Mouse (Mus musculus): ENCODE results near the gene Pjvk. TPM values are rescaled to one million over a fixed set of nuclear protein-coding genes. Genes with fewer than 3 reads are reported as not detected.
"Not testable (repeated sequence)": the region's sequence is repeated elsewhere in the genome, so short reads cannot be mapped to it uniquely, and the experiment has no call there.

The Pjvk gene
- polyA plus RNA-seq, 1 experiment from 2014 or later, result not detected

- WGBS, result 28% methylated on average over 1 of the region's 1 CpGs
Measured at GRCm38 (mm10) chr2:76621724-76622123, 26.6 kb upstream of the Pjvk start.

DNA sequence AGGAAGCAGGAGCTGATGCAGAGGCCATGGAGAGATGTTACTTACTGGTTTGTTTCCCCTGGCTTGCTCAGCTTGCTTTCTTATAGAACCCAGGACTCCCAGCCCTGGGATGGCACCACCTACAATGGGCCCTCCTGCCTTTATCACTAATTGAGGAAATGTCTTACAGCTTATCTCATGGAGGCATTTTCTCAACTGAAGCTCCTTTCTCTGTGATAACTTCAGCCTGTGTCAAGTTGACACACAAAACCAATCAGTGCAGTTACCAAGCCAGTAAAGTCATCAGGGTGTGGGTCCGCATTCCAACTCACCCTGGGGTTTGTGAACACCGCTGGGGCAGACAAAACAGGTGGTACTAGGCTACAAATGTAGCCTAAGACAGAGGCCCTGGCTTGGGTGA, 26.0 kb upstream of the Pjvk start:
- not testable (repeated sequence) for DNase-seq (ENCODE audit: low spot score); ATAC-seq (ENCODE audit: low read depth); H3K4me2 ChIP-seq (ENCODE audit: low read depth, low read length); H3K9ac ChIP-seq (ENCODE audit: low read depth, low read length); H3K27me3 ChIP-seq (replicated peaks; ENCODE audit: control insufficient read depth, insufficient read depth, low read length); H3K27ac ChIP-seq (replicated peaks; ENCODE audit: low read depth, low read length); H3K4me3 ChIP-seq (ENCODE audit: low read depth, low read length); H3K4me1 ChIP-seq (ENCODE audit: control insufficient read depth, insufficient read depth, low read length); H3K9me3 ChIP-seq (ENCODE audit: control insufficient read depth, low read length)
- WGBS, result 95% methylated on average over 2 of the region's 2 CpGs
- peaks cover 35% of the 10 kb centered on the region for H3K36me3 ChIP-seq (ENCODE audit: control insufficient read depth, insufficient read depth, low read length)

More at GRCm38 (mm10) chr2:76621724-76622123, 26.6 kb upstream of the Pjvk start:
- H3K27me3 ChIP-seq (replicated peaks; ENCODE audit: control insufficient read depth, insufficient read depth, low read length), result no peaks in the 10 kb centered on the region
- no peaks in the 10 kb centered on the region for H3K4me1 ChIP-seq (ENCODE audit: control insufficient read depth, insufficient read depth, low read length)
- no peak for DNase-seq (ENCODE audit: low spot score)
- no peak for ATAC-seq (ENCODE audit: low read depth)
- H3K36me3 ChIP-seq (ENCODE audit: control insufficient read depth, insufficient read depth, low read length), result peaks cover 29% of the 10 kb centered on the region
- H3K9me3 ChIP-seq (ENCODE audit: control insufficient read depth, low read length), result peaks cover 4% of the 10 kb centered on the region
- H3K4me3 ChIP-seq (ENCODE audit: low read depth, low read length), result no peak overlapping the region
- no peak overlapping the region for H3K9ac ChIP-seq (ENCODE audit: low read depth, low read length)
- no peak overlapping the region for H3K4me2 ChIP-seq (ENCODE audit: low read depth, low read length)
- no peak overlapping the region for H3K27ac ChIP-seq (replicated peaks; ENCODE audit: low read depth, low read length)

DNA sequence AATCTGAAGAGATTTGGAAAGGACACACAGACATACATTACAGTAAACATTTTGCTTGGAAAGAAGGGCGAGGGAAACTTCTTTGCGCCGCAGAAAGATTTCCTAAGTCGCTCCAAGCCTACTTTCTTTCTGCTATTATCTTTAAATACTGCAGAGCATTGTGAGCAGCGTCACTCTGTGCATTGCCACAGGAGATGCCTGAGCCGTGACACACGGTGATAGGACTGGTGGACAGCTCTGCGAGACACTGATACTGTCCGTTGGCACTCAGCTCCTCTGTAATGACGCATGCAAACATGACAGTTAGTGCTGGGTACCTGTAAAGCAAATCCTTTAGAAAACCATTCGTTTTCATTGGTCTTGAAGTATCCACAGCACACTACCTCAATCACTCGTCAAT, 18.0 kb upstream of the Pjvk start:
- no peak overlapping the region for H3K4me2 ChIP-seq (ENCODE audit: low read depth, low read length)
- 93% methylated on average over 12 of the region's 12 CpGs for WGBS
- H3K27me3 ChIP-seq (replicated peaks; ENCODE audit: control insufficient read depth, insufficient read depth, low read length), result no peaks in the 10 kb centered on the region

GRCm38 (mm10) chr2:76631600-76631999, 16.7 kb upstream of the Pjvk start:
- Histone ChIP-seq H3K36me3 (ENCODE audit: control insufficient read depth, insufficient read depth, low read length) (peaks cover 89% of the 10 kb centered on the region), H3K27me3 (replicated peaks; ENCODE audit: control insufficient read depth, insufficient read depth, low read length) (no peaks in the 10 kb centered on the region), H3K9ac (ENCODE audit: low read depth, low read length) (no peak overlapping the region), H3K4me3 (ENCODE audit: low read depth, low read length) (no peak overlapping the region), H3K4me2 (ENCODE audit: low read depth, low read length) (no peak overlapping the region), H3K9me3 (ENCODE audit: control insufficient read depth, low read length) (no peaks in the 10 kb centered on the region), H3K27ac (replicated peaks; ENCODE audit: low read depth, low read length) (no peak overlapping the region), H3K4me1 (ENCODE audit: control insufficient read depth, insufficient read depth, low read length) (no peaks in the 10 kb centered on the region)
- no peak for DNase-seq (ENCODE audit: low spot score)
- no peak for ATAC-seq (ENCODE audit: low read depth)
- WGBS, result 85% methylated on average over 4 of the region's 4 CpGs

More for the DNA sequence above, 18.0 kb upstream of the Pjvk start:
- H3K9ac ChIP-seq (ENCODE audit: low read depth, low read length), result no peak overlapping the region
- H3K4me1 ChIP-seq (ENCODE audit: control insufficient read depth, insufficient read depth, low read length), result no peaks in the 10 kb centered on the region
- H3K4me3 ChIP-seq (ENCODE audit: low read depth, low read length), result no peak overlapping the region
- DNase-seq (ENCODE audit: low spot score) (no peak), ATAC-seq (ENCODE audit: low read depth) (no peak)
- peaks cover 80% of the 10 kb centered on the region for H3K36me3 ChIP-seq (ENCODE audit: control insufficient read depth, insufficient read depth, low read length)
- H3K9me3 ChIP-seq (ENCODE audit: control insufficient read depth, low read length), result peaks cover 4% of the 10 kb centered on the region
- H3K27ac ChIP-seq (replicated peaks; ENCODE audit: low read depth, low read length), result no peak overlapping the region

DNA sequence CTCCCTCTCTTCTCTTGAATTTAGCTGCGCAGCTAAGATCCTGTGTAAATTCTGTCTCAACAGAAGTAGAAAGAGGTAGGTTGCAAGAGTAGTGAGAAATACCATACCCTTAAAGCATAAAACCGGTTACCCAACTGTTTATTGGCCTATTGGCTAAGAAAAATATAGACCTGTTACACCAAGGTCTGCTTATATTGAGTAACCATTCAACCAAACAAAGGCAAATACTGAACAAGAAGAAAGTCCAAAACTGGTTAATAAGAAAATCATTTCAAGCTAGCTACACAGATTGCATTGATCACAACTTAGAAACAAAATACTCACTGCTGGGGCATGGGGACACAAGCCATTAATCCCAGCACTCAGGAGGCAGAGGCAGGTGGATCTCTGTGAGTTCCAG, 8.6 kb upstream of the Pjvk start:
- ATAC-seq (ENCODE audit: low read depth), result no peak
- WGBS, result 97% methylated on average over 2 of the region's 2 CpGs
- peaks cover 80% of the 10 kb centered on the region for H3K36me3 ChIP-seq (ENCODE audit: control insufficient read depth, insufficient read depth, low read length)

GRCm38 (mm10) chr2:76643801-76644200, 4.5 kb upstream of the Pjvk start:
- ATAC-seq (ENCODE audit: low read depth), result no peak
- no peak overlapping the region for H3K9ac ChIP-seq (ENCODE audit: low read depth, low read length)
- H3K4me2 ChIP-seq (ENCODE audit: low read depth, low read length), result no peak overlapping the region
- H3K36me3 ChIP-seq (ENCODE audit: control insufficient read depth, insufficient read depth, low read length), result peaks cover 44% of the 10 kb centered on the region
- H3K9me3 ChIP-seq (ENCODE audit: control insufficient read depth, low read length), result no peaks in the 10 kb centered on the region
- no peak for DNase-seq (ENCODE audit: low spot score)
- no peaks in the 10 kb centered on the region for H3K27me3 ChIP-seq (replicated peaks; ENCODE audit: control insufficient read depth, insufficient read depth, low read length)
- no peak overlapping the region for H3K4me3 ChIP-seq (ENCODE audit: low read depth, low read length)
- peaks cover 8% of the 10 kb centered on the region for H3K4me1 ChIP-seq (ENCODE audit: control insufficient read depth, insufficient read depth, low read length)
- no peak overlapping the region for H3K27ac ChIP-seq (replicated peaks; ENCODE audit: low read depth, low read length)

More for the DNA sequence above, 8.6 kb upstream of the Pjvk start:
- H3K4me1 ChIP-seq (ENCODE audit: control insufficient read depth, insufficient read depth, low read length), result no peaks in the 10 kb centered on the region
- no peak for DNase-seq (ENCODE audit: low spot score)
- H3K27me3 ChIP-seq (replicated peaks; ENCODE audit: control insufficient read depth, insufficient read depth, low read length), result no peaks in the 10 kb centered on the region
- no peak overlapping the region for H3K4me3 ChIP-seq (ENCODE audit: low read depth, low read length)
- no peaks in the 10 kb centered on the region for H3K9me3 ChIP-seq (ENCODE audit: control insufficient read depth, low read length)
- no peak overlapping the region for H3K9ac ChIP-seq (ENCODE audit: low read depth, low read length)
- no peak overlapping the region for H3K4me2 ChIP-seq (ENCODE audit: low read depth, low read length)
- no peak overlapping the region for H3K27ac ChIP-seq (replicated peaks; ENCODE audit: low read depth, low read length)

DNA sequence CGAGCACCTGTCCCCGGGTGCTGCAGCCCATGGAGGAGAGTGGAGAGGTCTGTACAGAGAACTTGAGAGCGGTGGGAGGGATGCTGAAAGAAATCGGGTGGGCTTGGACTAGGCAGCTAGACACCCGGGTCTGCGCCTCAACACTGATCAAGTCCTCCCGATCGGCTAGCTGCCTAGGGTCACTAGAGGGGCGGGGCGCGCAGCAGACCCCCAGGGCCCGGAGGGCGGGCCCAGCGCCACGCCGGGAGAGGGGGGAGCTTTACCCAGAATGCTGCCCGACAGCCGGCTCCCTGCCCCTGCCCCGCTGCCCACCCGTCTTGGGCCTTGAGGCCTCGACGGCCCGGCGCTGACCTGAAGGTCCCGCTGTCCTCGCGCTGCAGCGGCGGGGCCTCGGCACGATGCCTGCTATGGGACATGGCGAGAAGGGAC, 821 bp upstream of the Pjvk start:
- 2% methylated on average over 18 of the region's 32 CpGs for WGBS
- DNase-seq (ENCODE audit: low spot score) (peak; percentile 58), ATAC-seq (ENCODE audit: low read depth) (peak; percentile 41)
- H3K36me3 ChIP-seq (ENCODE audit: control insufficient read depth, insufficient read depth, low read length), result peaks cover 8% of the 10 kb centered on the region
- peaks cover 11% of the 10 kb centered on the region for H3K4me1 ChIP-seq (ENCODE audit: control insufficient read depth, insufficient read depth, low read length)
- peak overlapping the region; percentile 85 for H3K4me2 ChIP-seq (ENCODE audit: low read depth, low read length)
- no peaks in the 10 kb centered on the region for H3K9me3 ChIP-seq (ENCODE audit: control insufficient read depth, low read length)
- peak overlapping the region; percentile 79 for H3K27ac ChIP-seq (replicated peaks; ENCODE audit: low read depth, low read length)
- H3K27me3 ChIP-seq (replicated peaks; ENCODE audit: control insufficient read depth, insufficient read depth, low read length), result no peaks in the 10 kb centered on the region
- peak overlapping the region; percentile 90 for H3K4me3 ChIP-seq (ENCODE audit: low read depth, low read length)
- peak overlapping the region; percentile 88 for H3K9ac ChIP-seq (ENCODE audit: low read depth, low read length)

- 27% methylated on average over 13 of the region's 13 CpGs for WGBS
- Histone ChIP-seq H3K4me2 (ENCODE audit: low read depth, low read length) (peak overlapping the region; percentile 85), H3K27me3 (replicated peaks; ENCODE audit: control insufficient read depth, insufficient read depth, low read length) (no peaks in the 10 kb centered on the region), H3K36me3 (ENCODE audit: control insufficient read depth, insufficient read depth, low read length) (no peaks in the 10 kb centered on the region), H3K4me1 (ENCODE audit: control insufficient read depth, insufficient read depth, low read length) (peaks cover 11% of the 10 kb centered on the region), H3K9me3 (ENCODE audit: control insufficient read depth, low read length) (no peaks in the 10 kb centered on the region), H3K27ac (replicated peaks; ENCODE audit: low read depth, low read length) (peak overlapping the region; percentile 79), H3K4me3 (ENCODE audit: low read depth, low read length) (peak overlapping the region; percentile 90), H3K9ac (ENCODE audit: low read depth, low read length) (peak overlapping the region; percentile 63)
- ATAC-seq (ENCODE audit: low read depth), result peak; percentile 16; the same call in 1 of the 2 replicates
- DNase-seq (ENCODE audit: low spot score), result peak; percentile 27
Measured at GRCm38 (mm10) chr2:76648666-76649141, 428 bp downstream of the Pjvk start.

- Histone ChIP-seq H3K4me1 (ENCODE audit: control insufficient read depth, insufficient read depth, low read length) (peaks cover 3% of the 10 kb centered on the region; the same call in 1 of the 2 replicates), H3K27ac (replicated peaks; ENCODE audit: low read depth, low read length) (no peak overlapping the region), H3K4me2 (ENCODE audit: low read depth, low read length) (no peak overlapping the region), H3K9ac (ENCODE audit: low read depth, low read length) (no peak overlapping the region), H3K4me3 (ENCODE audit: low read depth, low read length) (no peak overlapping the region), H3K36me3 (ENCODE audit: control insufficient read depth, insufficient read depth, low read length) (no peaks in the 10 kb centered on the region), H3K27me3 (replicated peaks; ENCODE audit: control insufficient read depth, insufficient read depth, low read length) (no peaks in the 10 kb centered on the region), H3K9me3 (ENCODE audit: control insufficient read depth, low read length) (no peaks in the 10 kb centered on the region)
- ATAC-seq (ENCODE audit: low read depth), result no peak
- WGBS, result 94% methylated on average over 4 of the region's 4 CpGs
- DNase-seq (ENCODE audit: low spot score), result no peak
Measured at GRCm38 (mm10) chr2:76653070-76653469, 4.8 kb downstream of the Pjvk start.
